16 mouse cellular contexts compared by ENCODE assay signal in genomic region chr11:76859261-76859660, GRCm38 (mm10). TPM values are rescaled to one million over a fixed set of nuclear protein-coding genes. Genes with fewer than 3 reads are reported as not detected.
DNase-seq lines count a peak whose midpoint lies in the region; ATAC-seq lines count a peak whose summit lies in the region.
"Had no signal": no experiment of that assay in that cellular context is flagged by ENCODE, and none has a peak within 500 bp of the region (broad histone marks: within the 10 kb centered on the region; RNA-seq: fewer than 3 reads in every experiment).

No protein-coding gene starts in this region.

- peak overlapping the region; percentile 40 for H3K4me2 ChIP-seq in heart, embryonic 13.5 days
- H3K4me2 ChIP-seq: liver, embryonic 13.5 days; neural tube, embryonic 13.5 days had no signal

- no peak overlapping the region for H3K4me3 ChIP-seq in heart, embryonic 13.5 days
- H3K4me3 ChIP-seq: liver, embryonic 13.5 days; neural tube, embryonic 13.5 days had no signal

- no peaks in the 10 kb centered on the region for H3K36me3 ChIP-seq in heart, embryonic 13.5 days
- H3K36me3 ChIP-seq: liver, embryonic 13.5 days; neural tube, embryonic 13.5 days had no signal

- H3K27me3 ChIP-seq in heart, embryonic 13.5 days (replicated peaks) = no peaks in the 10 kb centered on the region
- H3K27me3 ChIP-seq: neural tube, embryonic 13.5 days had no signal

- no peak for DNase-seq in heart, adult 8-10 months (ENCODE audit: low spot score)
- DNase-seq in 416B (ENCODE audit: low read depth) (peak; percentile 59), MEL-GATA-1-ER (ENCODE audit: extremely low read depth, low read depth) (peak; percentile 62)
- no peak for DNase-seq in retina, postnatal 1 day
- no peak for DNase-seq in T-cell, adult 2 months (ENCODE audit: low spot score)
- no peak for DNase-seq in layer of hippocampus, adult 11-12 months (ENCODE audit: low spot score)
- DNase-seq: cerebellum, adult 9-11 months; left cerebral cortex, postnatal 4 days; liver, embryonic 13.5 days; thymus, adult 2 months had no signal

- no peak overlapping the region for H3K9ac ChIP-seq in heart, embryonic 13.5 days
- H3K9ac ChIP-seq: liver, embryonic 13.5 days; neural tube, embryonic 13.5 days had no signal

- H3K4me1 ChIP-seq in heart, embryonic 13.5 days = peaks cover 52% of the 10 kb centered on the region

- no peaks in the 10 kb centered on the region for H3K9me3 ChIP-seq in heart, embryonic 13.5 days
- H3K9me3 ChIP-seq: liver, embryonic 13.5 days; neural tube, embryonic 13.5 days had no signal

- H3K27ac ChIP-seq in heart, embryonic 13.5 days (replicated peaks) = peak overlapping the region; percentile 72
- H3K27ac ChIP-seq: kidney, postnatal 0 days; liver, embryonic 13.5 days; neural tube, embryonic 13.5 days had no signal

- WGBS in heart, embryonic 13.5 days = 33% methylated on average over 5 of the region's 5 CpGs

- no peak for ATAC-seq in heart, embryonic 13.5 days (ENCODE audit: extremely low read depth, insufficient number of reproducible peaks, low FRiP score, low TSS enrichment)
- peak; percentile 81 for ATAC-seq in megakaryocyte progenitor cell, adult 5-6 weeks (replicated peaks; ENCODE audit: poor library complexity)
- ATAC-seq: midbrain, embryonic 16.5 days had no signal

RNA-seq across cellular contexts. Expression of gene Cpd, which starts 12.4 kb away (rescaled TPM):
- polyA plus RNA-seq in heart, embryonic 13.5 days (2015; fragmentation: Nextera tagmentation; extraction: Ambion mirVana) = 10.8 and 11.0 TPM in 2 replicates
- total RNA-seq in heart, adult 8-10 months (2022) = 10 to 100 TPM; 32.8 to 38.8 (median 37.0) TPM
- 28.3 and 29.5 TPM in 2 replicates for total RNA-seq in megakaryocyte progenitor cell, adult 5-6 weeks (2015)
- total RNA-seq in megakaryocyte progenitor cell, adult 5-6 weeks (2017) = 18.8 and 18.9 TPM in 2 replicates

RNA-seq across cellular contexts. Expression of gene Tmigd1, which starts 42.7 kb away (rescaled TPM):
- polyA plus RNA-seq in heart, embryonic 13.5 days (2015; fragmentation: Nextera tagmentation; extraction: Ambion mirVana) = 0.14 and 0.15 TPM in 2 replicates
- total RNA-seq in heart, adult 8-10 months (2022) = under 1 TPM in 2 of 4 experiments, not detected in 2; 0.38 to 0.53 TPM
- total RNA-seq in megakaryocyte progenitor cell, adult 5-6 weeks (2015) = not detected in 2 replicates
- not detected in 2 replicates for total RNA-seq in megakaryocyte progenitor cell, adult 5-6 weeks (2017)
- total RNA-seq: layer of hippocampus, postnatal 14 days; left cerebral cortex, postnatal 4 days had no signal
- polyA plus RNA-seq: liver, embryonic 13.5 days; midbrain, embryonic 16.5 days had no signal

Comparison
In these comparisons a context has a peak if more than half of its experiments do, and no peak if none do; other contexts are left out.
1. DNase-seq: peak in 416B (single experiment) and MEL-GATA-1-ER (single experiment); none in heart, adult 8-10 months (single experiment), retina, postnatal 1 day (single experiment), T-cell, adult 2 months (single experiment) and layer of hippocampus, adult 11-12 months (single experiment).